Mouse (Mus musculus): ENCODE measurements around the gene Anp32a. TPM values are rescaled to one million over a fixed set of nuclear protein-coding genes. Genes with fewer than 3 reads are reported as not detected.

Gene Anp32a
- total RNA-seq, 2 experiments from 2014 or later, result 255 to 287 TPM

DNA sequence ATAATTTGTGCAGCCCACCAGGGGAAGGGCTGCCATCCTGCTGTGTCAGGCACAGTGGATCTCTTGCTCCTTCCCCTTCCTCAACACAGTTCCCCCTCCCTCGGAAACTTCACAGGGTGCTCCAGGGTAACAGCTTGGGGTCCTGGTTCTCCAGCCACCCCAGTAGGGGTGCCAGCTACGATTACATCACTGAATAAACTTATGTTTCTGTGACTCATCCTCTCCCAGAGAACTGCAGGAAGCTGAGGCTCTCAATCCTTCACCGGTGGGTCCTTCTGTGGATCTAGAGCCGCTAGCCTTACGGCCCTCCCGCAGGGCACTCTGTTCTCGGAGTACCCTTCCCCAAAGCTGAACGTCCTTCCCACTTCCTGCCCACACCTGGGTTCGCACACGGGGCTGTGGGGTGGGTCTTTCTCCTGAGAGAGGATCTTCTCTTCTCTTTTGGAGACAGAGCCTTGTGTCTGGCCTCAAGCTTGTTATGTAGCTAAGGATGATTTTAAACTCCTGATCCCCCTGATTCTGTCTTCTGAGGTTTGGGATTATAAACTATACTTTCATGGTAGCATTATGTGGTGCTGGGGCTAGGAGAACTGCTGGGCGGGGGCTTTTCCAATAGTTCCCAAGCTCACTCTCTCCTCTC, 59.6 kb downstream of the Anp32a start:
- DNase-seq (ENCODE audit: low spot score in 2 of 2), result no peak

DNA sequence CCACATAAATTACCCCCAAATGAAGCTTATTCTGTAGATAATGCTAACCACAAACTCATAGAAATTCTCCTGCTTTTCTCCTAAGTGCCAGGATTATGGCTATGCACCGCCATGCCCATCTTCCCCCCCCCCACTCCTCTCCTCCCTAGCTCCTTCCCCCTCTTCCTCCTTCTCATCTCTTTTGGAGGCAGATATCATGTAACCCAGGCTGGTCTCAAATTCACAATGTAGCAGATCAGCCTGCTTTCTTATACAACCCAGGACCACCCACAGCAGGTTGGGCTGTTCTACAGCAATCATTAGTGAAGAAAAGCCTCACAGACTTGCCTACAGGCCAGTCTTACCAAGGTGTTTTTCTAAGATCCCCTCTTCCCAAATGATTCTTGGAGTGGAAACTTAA, 60.5 kb downstream of the Anp32a start:
- DNase-seq (ENCODE audit: low spot score in 2 of 2), result no peak

DNA sequence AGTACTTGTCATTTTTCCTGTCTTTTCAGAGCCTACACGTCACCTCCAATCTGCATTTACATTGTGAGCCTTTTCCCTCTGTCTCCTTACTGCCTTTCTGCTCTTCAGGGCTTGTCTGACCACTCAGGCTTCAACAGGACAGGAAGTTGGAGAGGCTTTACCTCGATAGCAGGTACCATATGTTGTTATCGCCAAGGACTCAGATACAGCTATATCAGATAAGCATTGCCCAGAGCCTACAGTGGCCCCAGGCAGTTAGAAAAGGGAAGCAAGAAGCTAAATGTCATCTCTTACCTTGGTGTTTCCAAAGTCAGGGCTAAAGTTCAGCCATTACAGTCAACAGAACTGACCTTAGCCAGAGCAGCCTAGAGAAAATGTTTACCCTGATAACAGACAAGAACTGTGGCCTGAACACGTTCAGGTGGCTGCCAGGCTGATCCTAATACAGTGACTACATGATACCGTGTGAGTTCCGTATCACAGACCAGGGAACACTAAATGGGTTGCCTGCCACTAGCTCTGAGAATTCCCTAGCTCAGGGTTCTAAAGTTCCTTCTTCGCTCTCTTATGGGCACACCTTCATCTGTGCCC, 65.4 kb downstream of the Anp32a start:
- DNase-seq (ENCODE audit: low spot score in 2 of 2), result no peak

DNA sequence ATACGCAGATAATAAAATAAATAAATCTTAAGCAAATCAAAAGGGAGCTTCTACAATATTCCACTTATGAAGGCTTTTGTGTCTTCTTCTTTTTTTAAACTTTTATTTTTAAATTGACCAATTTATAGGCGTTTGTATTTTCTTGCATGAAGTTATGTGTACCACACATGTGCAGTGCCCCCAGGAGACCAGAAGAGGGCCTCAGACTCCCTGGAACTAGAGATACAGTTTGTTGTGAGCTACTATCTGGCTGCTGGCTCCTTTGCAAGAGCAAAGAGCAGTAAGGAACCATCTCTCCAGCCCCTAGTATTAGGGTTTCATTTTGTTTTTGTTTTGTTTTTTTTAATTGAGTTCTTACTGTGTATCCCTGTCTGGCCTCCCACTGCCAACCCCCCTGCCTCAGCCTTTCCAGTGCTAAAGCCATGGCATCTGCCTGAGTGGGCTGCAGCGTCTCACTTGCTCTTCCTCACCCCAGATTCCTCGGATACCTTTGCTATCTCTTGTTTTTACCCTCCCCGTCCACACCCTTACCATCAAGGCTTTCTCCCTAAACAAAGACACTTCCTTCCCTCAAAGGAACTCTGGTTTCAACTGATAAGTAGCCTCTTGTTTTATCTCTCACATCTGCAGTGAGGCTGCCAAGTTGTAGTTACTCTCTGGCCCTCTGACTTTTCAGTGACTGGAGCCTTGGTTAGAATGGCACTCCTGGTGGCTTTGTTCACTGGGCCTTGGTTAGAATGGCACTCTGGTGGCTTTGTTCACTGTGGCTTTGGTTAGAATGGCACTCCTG, 66.5 kb downstream of the Anp32a start:
- no peak for DNase-seq (ENCODE audit: low spot score in 2 of 2)

DNA sequence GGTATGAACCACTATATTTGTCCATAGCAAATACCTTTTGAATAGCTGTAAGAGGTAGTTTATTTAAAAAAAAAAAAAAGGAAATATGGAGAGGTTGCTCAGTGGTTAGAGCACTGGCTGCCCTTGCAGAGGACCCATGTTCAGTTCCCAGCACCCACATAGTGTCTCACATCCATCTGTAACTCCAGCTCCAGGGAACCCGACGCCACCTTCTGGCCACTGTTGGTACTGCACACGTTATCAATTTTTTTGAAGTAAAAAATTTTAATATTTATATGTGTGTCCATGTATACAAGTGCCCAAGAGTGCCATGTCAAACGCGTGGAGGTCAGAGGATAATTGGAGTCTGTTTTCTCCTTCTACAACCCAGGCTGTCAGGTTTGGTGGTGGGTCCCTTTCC, 77.6 kb downstream of the Anp32a start:
- no peak for DNase-seq (ENCODE audit: low spot score in 2 of 2)

DNA sequence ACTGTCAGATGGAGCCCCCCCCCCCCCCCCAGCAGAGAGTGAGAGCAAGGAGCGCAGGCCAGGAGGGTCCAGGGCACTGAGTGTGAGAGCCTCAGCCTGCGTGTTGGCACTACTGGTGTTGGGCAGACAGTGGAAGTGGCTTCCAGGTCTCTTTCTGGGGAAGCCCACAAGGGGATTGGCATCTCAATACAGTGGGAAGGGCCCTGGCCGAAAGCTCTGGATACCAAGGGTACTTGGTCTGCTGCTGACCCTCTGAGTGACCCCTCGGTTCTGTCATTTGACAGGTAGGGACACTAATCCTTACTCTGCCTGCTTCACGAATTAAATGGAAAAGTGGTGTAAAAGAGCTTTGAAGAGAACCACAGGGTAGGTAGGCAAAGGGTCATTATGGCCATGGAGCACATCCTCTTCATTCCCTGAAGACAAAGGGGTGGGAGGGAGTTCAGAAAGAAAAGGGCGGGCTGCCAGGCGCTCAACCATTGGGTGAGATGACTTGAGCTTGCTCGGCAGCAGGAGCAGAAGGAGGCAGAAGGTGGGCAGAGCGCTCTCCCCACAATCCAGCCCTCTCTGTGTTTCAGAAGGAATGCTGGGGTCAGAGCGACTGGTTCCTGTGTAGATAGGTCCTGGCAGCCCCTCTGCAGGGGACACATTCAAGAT, 79.3 kb downstream of the Anp32a start:
- no peak for DNase-seq (ENCODE audit: low spot score in 2 of 2)

DNA sequence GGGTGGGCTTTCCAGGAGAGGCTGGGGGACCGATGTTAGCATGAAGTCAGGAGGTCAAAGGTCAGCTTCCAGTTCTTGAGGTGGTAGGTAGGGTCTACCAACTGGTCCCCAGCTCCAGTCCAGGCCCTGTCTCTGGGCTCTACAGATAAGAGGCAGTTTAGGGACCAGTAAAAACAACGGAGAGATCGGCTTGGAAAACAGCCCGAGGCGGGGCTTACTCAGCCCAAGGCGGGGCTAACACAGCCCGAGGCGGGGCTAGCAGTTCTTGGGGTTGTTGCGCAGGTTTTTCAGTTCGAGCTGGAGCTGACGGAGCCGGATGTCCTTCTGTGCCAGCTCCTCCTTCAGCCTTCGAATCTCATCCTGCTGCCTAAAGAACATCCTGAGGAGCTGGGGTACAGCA, 79.9 kb downstream of the Anp32a start:
- peak; percentile 56 to 62 for DNase-seq (ENCODE audit: low spot score in 2 of 2)

DNA sequence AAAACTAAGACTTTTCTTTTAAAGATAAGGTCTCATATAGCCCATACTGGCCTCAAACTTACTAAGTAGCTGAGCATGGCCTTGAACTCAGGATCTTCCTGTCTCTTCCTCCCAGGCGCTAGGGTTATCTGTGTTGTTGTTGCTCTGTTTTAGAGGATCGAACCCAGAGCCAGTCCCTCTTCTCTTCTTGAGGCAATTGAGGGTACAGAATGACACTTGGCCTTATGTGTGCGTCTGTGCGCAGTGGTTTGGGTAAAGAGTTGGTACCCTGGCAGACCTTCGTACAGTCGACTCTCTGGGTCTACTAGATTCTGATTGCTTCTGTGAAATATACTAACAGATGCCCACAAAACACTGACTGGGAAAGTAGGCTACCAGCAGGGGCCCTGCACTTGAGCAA, 80.8 kb downstream of the Anp32a start:
- no peak for DNase-seq (ENCODE audit: low spot score in 2 of 2)

DNA sequence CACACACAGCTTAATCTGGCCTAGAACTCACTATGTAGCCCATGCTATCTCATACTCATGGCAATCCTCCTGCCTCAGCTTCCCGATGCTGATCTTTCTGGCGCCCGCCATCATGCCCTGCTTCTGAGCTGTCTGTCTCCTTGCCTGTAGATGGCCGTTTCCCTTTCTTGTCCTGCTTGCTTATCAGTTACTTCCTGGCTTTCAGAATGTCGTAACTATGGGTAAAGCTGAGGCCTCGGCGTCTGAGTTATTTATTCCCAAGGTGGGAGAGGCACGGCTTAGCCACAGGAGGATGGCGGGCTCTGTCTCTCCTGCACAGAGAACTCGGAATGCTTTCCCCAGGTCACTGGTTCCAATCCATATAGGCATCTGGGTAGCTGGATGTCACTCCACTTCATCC, 81.8 kb downstream of the Anp32a start:
- no peak for DNase-seq (ENCODE audit: low spot score in 2 of 2)

DNA sequence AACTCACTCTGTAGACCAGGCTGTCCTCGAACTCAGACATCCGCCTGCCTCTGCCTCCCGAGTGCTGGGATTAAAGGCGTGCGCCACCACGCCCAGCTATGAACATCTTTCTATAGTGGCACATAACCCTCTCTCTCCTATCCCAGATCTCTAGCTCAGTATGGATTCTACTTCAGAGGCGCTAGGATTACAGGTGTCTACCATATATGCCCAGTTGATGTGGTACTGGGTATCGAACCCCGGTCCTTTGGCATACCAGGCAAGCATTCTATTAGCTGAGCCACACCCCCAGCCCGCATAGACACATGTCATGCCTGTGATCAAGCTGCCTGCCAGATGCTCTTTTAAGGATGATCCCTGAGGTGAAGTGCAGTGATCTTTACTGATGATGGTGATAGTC, 82.8 kb downstream of the Anp32a start:
- DNase-seq (ENCODE audit: low spot score in 2 of 2), result no peak

DNA sequence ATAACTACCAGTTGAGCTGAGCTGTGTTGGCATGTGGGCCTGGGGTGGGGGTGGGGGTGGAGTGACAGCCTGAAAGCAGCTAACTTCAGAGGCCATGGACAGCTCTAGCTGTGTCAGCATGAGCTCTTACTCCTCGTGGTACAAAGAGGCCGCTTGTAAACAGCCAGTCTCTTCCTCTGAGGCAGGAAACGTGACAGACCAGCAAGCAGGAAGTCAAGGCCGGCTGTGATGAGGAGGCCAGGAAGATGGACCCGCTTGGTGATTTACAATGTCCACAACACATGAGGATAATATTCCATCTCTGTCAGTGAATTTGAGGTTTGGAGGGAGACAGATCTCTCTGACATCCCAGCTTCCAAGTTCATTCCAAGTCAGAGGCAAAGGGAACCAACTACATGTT, 84.2 kb downstream of the Anp32a start:
- DNase-seq (ENCODE audit: low spot score in 2 of 2), result no peak

DNA sequence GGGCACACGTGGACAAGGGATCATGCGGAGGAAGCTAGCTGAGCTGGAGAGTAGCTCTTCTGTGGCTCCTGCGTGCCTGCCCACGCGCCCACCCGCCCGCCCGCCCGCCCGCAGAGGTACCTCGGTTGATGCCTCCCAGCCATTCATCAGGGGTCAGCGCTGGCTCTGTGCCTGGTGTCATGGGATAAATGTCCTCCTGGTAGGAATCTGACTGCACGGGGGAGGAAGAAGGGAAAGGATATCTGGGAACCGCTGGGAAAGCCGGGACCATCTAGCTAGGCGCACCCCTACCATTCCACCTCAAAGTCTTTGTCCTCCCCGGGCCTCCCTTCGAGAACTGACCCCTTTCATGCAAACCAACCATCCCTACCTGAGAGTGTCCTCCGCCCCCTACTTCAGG, 84.9 kb downstream of the Anp32a start:
- no peak for DNase-seq (ENCODE audit: low spot score in 2 of 2)

DNA sequence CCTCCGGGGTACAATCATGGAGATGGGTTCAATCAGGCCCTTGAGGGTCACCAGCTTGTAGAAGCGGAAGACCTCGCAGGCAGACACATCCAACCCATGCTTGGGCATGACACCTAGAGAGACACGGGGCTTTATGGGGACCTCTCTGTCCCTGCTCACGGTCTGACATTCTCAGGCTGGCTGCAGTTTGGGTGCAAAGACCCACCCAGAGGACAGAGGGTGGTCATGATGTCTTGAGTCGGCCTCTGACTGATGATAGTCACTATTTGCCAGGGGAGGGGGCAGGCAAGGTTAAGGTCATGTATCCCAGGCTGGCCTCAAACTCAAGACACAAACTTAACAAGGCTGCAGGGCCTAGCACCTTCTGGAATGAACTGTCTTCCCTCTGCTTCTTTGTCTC, 85.4 kb downstream of the Anp32a start:
- DNase-seq (ENCODE audit: low spot score in 2 of 2), result no peak

DNA sequence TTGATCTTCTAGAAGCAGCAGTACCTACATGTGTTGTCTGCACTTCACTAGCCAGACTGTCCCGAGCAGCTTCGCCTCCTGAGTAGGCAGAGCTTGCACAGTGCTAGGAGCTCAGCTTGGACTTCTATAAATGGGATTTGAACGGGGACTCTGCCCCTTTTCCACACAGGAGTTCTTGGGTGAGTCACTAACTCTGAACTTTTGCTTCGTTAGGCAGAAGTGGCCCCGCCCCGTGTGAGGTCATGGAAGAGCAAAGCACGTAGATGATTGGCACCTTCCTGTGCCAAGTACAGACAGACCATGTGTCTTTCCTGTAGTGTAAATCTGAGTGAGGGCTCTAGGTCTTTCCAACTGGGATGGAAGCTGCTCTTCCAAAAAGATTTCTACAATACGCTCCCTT, 85.9 kb downstream of the Anp32a start:
- DNase-seq (ENCODE audit: low spot score in 2 of 2), result no peak

Other genes starting within 250 kb of the Anp32a start
- 10 to 100 TPM; 37.1 to 37.8 TPM for gene Glce, start 218.6 kb upstream of the Anp32a start, total RNA-seq (2021)
- not detected for gene Spesp1, start 59.1 kb upstream of the Anp32a start, total RNA-seq (2021)
- gene Coro2b, start 195.8 kb downstream of the Anp32a start, total RNA-seq (2021), result 100 to 1,000 TPM; 162 to 174 TPM